ENCODE assay signal across 8 mouse cellular contexts in genomic region chr9:43972290-43972689, GRCm38 (mm10).
DNase-seq lines count a peak whose midpoint lies in the region; ATAC-seq and TF ChIP-seq lines count a peak whose summit lies in the region.

No protein-coding gene starts in this region.

- no peaks in the 10 kb centered on the region for H3K9me3 ChIP-seq in kidney, embryonic 14.5 days (ENCODE audit: control insufficient read depth, low read length)

- no peak for ATAC-seq in kidney, embryonic 14.5 days (ENCODE audit: low FRiP score, low TSS enrichment)
- no peak for ATAC-seq in inflammation-experienced regulatory T-cells, adult 6 months

- 10% methylated on average over 3 of the region's 3 CpGs for WGBS in kidney, embryonic 14.5 days

- H3K4me3 ChIP-seq in kidney, embryonic 14.5 days (ENCODE audit: low read length), result no peak overlapping the region
- no peak overlapping the region for H3K4me3 ChIP-seq in left cerebral cortex, adult 2 months

- intact Hi-C loops in heart, postnatal 10 days (cut with DNase I), result loop anchor here (1.0 to 2.0 kb wide), 4 partner anchors 19 to 633 kb away; partner anchors contain the start of gene Nectin1
- intact Hi-C loops in left cerebral cortex, adult 2 months (cut with DNase I), result loop anchor here (1.0 to 2.0 kb wide), 3 partner anchors 52 to 633 kb away; partner anchors contain the start of gene Nectin1

- no peak overlapping the region for H3K27ac ChIP-seq in kidney, embryonic 14.5 days (ENCODE audit: low read depth, low read length)
- H3K27ac ChIP-seq in left cerebral cortex, adult 2 months, result no peak overlapping the region

- peak; percentile 83 for DNase-seq in kidney, adult 18-20 months
- DNase-seq in NIH3T3 (ENCODE audit: low read depth), result peak; percentile 83
- peak; percentile 91 for DNase-seq in cerebellum, adult 9-10 months
- DNase-seq in heart, postnatal 10 days, result peak; percentile 79 to 90
- DNase-seq in left cerebral cortex, adult 2 months (ENCODE audit: extremely low spot score in 1 of 2, low spot score in 2 of 2), result peak; percentile 72 to 75
- DNase-seq in retina, embryonic 14.5 days (ENCODE audit: low spot score), result peak; percentile 87

- H3K9ac ChIP-seq in kidney, embryonic 14.5 days (ENCODE audit: low read depth, low read length), result no peak overlapping the region

- H3K4me2 ChIP-seq in kidney, embryonic 14.5 days (replicated peaks; ENCODE audit: low read depth, low read length), result no peak overlapping the region

- H3K4me1 ChIP-seq in kidney, embryonic 14.5 days (ENCODE audit: control insufficient read depth, insufficient read depth, low read length), result no peaks in the 10 kb centered on the region

- 0 out of 2 replicates have a peak, but pooled peaks cover 3% of the 10 kb centered on the region for H3K27me3 ChIP-seq in kidney, embryonic 14.5 days (ENCODE audit: control insufficient read depth, insufficient read depth, low read length)

- H3K36me3 ChIP-seq in kidney, embryonic 14.5 days (ENCODE audit: control insufficient read depth, insufficient read depth, low read length), result no peaks in the 10 kb centered on the region

- TF ChIP-seq CTCF in left cerebral cortex, adult 2 months (IDR thresholded peaks at IDR 0.05), result peak; percentile 94
